Mouse (Mus musculus) E14TG2a.4 (cell line): ENCODE results near the gene Orai1.

ENCODE experiments used
- CTCF ChIP-seq: conservative IDR thresholded peaks from 2 replicates; pipeline ENCODE4 v1.5.1; 2014; ENCODE audit warnings: low read length
- NANOG ChIP-seq: IDR thresholded peaks from 2 replicates; pipeline ENCODE4 v1.6.1; 2014; ENCODE audit warnings: borderline replicate concordance, low read length, mixed read lengths

DNA sequence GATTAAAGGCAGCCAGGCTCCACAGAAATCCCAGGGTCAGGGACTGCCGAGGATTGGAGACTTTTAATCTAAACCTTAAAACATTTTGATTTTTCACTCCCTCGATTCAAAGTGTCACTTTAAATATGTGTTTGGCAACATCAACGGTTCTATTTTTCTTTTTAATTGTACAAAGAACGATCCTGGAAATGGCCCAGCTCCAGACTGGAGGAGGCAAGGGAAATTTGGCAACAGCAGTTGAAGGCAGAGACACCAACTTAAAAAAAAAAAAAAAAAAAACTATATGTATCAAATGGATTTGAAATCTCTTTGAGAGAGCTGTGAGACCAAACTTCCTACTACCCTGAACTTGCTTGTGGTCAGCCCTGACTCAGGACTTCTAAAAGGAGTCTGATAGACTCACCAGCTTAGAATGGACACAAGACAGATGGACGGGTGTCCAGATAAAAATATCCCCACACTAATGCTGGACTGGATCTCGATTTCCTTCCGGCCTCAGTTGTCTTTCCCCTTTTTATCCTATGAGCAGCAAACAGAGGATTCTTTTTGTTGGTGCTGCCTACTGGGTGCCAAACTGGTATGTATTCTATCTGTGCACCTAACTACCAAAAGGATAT lies 5.9 kb upstream of the Orai1 start:
- no peak for TF ChIP-seq NANOG
- no peak for TF ChIP-seq CTCF
